In the genomic region with DNA sequence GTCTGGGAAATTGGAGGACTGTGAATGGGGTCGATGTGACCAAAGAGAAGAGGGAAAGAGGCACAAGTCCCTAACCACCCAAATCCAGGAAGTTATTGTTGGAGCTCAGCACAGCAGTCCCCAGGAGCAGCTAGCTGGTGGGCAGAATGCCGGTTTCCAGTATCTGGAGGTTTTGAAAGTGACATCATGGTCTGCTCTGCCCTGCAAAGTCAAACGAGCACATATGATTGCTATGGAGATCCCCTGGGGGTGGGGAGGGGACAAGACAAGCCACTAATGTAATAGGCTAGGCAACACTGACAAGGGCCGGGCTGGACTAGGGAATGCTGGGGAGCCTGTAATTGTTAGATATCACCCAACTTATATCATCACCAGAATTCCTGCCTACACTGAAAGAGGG, we compare ENCODE assay signal across 10 mouse cellular contexts. TPM values are rescaled to one million over a fixed set of nuclear protein-coding genes. Genes with fewer than 3 reads are reported as not detected.
DNase-seq lines count a peak whose midpoint lies in the region; ATAC-seq and TF ChIP-seq lines count a peak whose summit lies in the region.
"Had no signal": no experiment of that assay in that cellular context is flagged by ENCODE, and none has a peak within 500 bp of the region (broad histone marks: within the 10 kb centered on the region; RNA-seq: fewer than 3 reads in every experiment).

No protein-coding gene starts in this region.

- H3K4me1 ChIP-seq in forebrain, postnatal 0 days (ENCODE audit: insufficient read depth) = no peaks in the 10 kb centered on the region

- no peak for TF ChIP-seq CTCF in forebrain, postnatal 0 days (IDR thresholded peaks at IDR 0.05; ENCODE audit: low read depth)

- 11% methylated on average over 4 of the region's 4 CpGs for WGBS in forebrain, postnatal 0 days

- H3K4me2 ChIP-seq in forebrain, postnatal 0 days (ENCODE audit: low read depth) = no peak overlapping the region

- no peak overlapping the region for H3K9ac ChIP-seq in forebrain, postnatal 0 days

- H3K4me3 ChIP-seq in forebrain, postnatal 0 days (ENCODE audit: low read depth, low read length) = no peak overlapping the region
- H3K4me3 ChIP-seq: megakaryocyte, embryonic 14.5 days had no signal

- intact Hi-C loops in heart, postnatal 25 days (cut with DNase I) = no loop called here

- no peaks in the 10 kb centered on the region for H3K36me3 ChIP-seq in forebrain, postnatal 0 days (ENCODE audit: insufficient read depth)

- no peaks in the 10 kb centered on the region for H3K27me3 ChIP-seq in forebrain, postnatal 0 days (ENCODE audit: insufficient read depth, low read length)

- peak; percentile 36 for ATAC-seq in forebrain, postnatal 0 days
- ATAC-seq in cerebellum, adult (ENCODE audit: insufficient number of reproducible peaks, low FRiP score, low TSS enrichment) = no peak

- H3K9me3 ChIP-seq in forebrain, postnatal 0 days (ENCODE audit: low read length) = no peaks in the 10 kb centered on the region
- H3K9me3 ChIP-seq: megakaryocyte, embryonic 14.5 days had no signal

- no peak overlapping the region for H3K27ac ChIP-seq in forebrain, postnatal 0 days (ENCODE audit: low read depth, low read length)

- DNase-seq in lung, postnatal 4 days = peak; percentile 14 to 42
- DNase-seq in lung, adult 18-20 months = no peak
- DNase-seq in forebrain, postnatal 0 days = no peak
- peak; percentile 35 for DNase-seq in heart, postnatal 25 days (ENCODE audit: low spot score)
- DNase-seq in kidney, postnatal 14 days = no peak
- no peak for DNase-seq in thymus, postnatal 36 days
- DNase-seq: cerebellum, adult 11-12 months; right cerebral cortex, adult 18-20 months had no signal

RNA-seq across cellular contexts. Expression of a gene that starts 4.0 kb away (rescaled TPM):
- 0.31 and 0.48 TPM in 2 replicates for total RNA-seq in forebrain, postnatal 0 days (2014; rRNA removed)
- 0.16 and 0.33 TPM in 2 replicates for polyA plus RNA-seq in forebrain, postnatal 0 days (2015; fragmentation: Nextera tagmentation; extraction: Ambion mirVana)
- under 1 TPM; 0.14 to 0.21 TPM for total RNA-seq in heart, postnatal 25 days (2021)

RNA-seq across cellular contexts. Expression of a gene that starts 11.1 kb away (rescaled TPM):
- 0.77 and 1.00 TPM in 2 replicates for total RNA-seq in forebrain, postnatal 0 days (2014; rRNA removed)
- polyA plus RNA-seq in forebrain, postnatal 0 days (2015; fragmentation: Nextera tagmentation; extraction: Ambion mirVana) = 0.43 and 0.74 TPM in 2 replicates
- total RNA-seq in heart, postnatal 25 days (2021) = 1 to 10 TPM; 1.7 TPM

RNA-seq across cellular contexts. Expression of a gene that starts 51.3 kb away (rescaled TPM):
- total RNA-seq in forebrain, postnatal 0 days (2014; rRNA removed) = 118 and 147 TPM in 2 replicates
- 154 and 159 TPM in 2 replicates for polyA plus RNA-seq in forebrain, postnatal 0 days (2015; fragmentation: Nextera tagmentation; extraction: Ambion mirVana)
- total RNA-seq in heart, postnatal 25 days (2021) = 10 to 100 TPM; 77.5 to 80.5 TPM

Comparison
In these comparisons a context has a peak if more than half of its experiments do, and no peak if none do; other contexts are left out.
1. DNase-seq: peak in lung, postnatal 4 days (2 of 2) and heart, postnatal 25 days (single experiment); none in lung, adult 18-20 months (0 of 2), forebrain, postnatal 0 days (single experiment), kidney, postnatal 14 days (single experiment) and thymus, postnatal 36 days (0 of 2).